Mouse (Mus musculus): ENCODE data around the gene Bst1. TPM values are rescaled to one million over a fixed set of nuclear protein-coding genes. Genes with fewer than 3 reads are reported as not detected.

Bst1 gene
- polyA plus RNA-seq (2014; fragmentation: Nextera tagmentation; extraction: Ambion mirVana) = not detected in 2 replicates

- H3K4me1 ChIP-seq (ENCODE audit: control insufficient read depth, insufficient read depth, low read length) = no peaks in the 10 kb centered on the region
- H3K9ac ChIP-seq (ENCODE audit: low read length) = no peak within 1 kb of the TSS
- 49% methylated on average over 12 of the region's 12 CpGs for WGBS
Measured at GRCm38 (mm10) chr5:43818695-43819094, at the start of gene Bst1. TSS of gene Bst1 (plus strand) at chr5:43818885.

GRCm38 (mm10) chr5:43770618-43771354 is 47.9 kb upstream of the Bst1 start:
- ATAC-seq = no peak

More at GRCm38 (mm10) chr5:43818695-43819094, at the start of gene Bst1:
- no peak for DNase-seq (ENCODE audit: low spot score)
- H3K4me3 ChIP-seq (ENCODE audit: low read depth, low read length) = no peak within 1 kb of the TSS
- no peaks in the 10 kb centered on the region for H3K36me3 ChIP-seq (ENCODE audit: control insufficient read depth, insufficient read depth, low read length)
- no peaks in the 10 kb centered on the region for H3K27me3 ChIP-seq (replicated peaks; ENCODE audit: control insufficient read depth, insufficient read depth, low read length)
- ATAC-seq = no peak
- H3K4me2 ChIP-seq (ENCODE audit: low read length) = no peak within 1 kb of the TSS
- H3K27ac ChIP-seq (ENCODE audit: low read depth, low read length) = no peak within 1 kb of the TSS
- no peaks in the 10 kb centered on the region for H3K9me3 ChIP-seq (replicated peaks; ENCODE audit: control insufficient read depth, low read length)

GRCm38 (mm10) chr5:43771555-43771954 is 47.1 kb upstream of the Bst1 start:
- no peaks in the 10 kb centered on the region; the same call in 1 of the 2 replicates for H3K4me1 ChIP-seq (ENCODE audit: control insufficient read depth, insufficient read depth, low read length)
- no peak for ATAC-seq
- no peaks in the 10 kb centered on the region for H3K27me3 ChIP-seq (replicated peaks; ENCODE audit: control insufficient read depth, insufficient read depth, low read length)
- peaks cover 28% of the 10 kb centered on the region for H3K36me3 ChIP-seq (ENCODE audit: control insufficient read depth, insufficient read depth, low read length)
- H3K4me2 ChIP-seq (ENCODE audit: low read length) = no peak overlapping the region
- H3K4me3 ChIP-seq (ENCODE audit: low read depth, low read length) = no peak overlapping the region
- 95% methylated on average over 3 of the region's 3 CpGs for WGBS
- DNase-seq (ENCODE audit: low spot score) = no peak
- H3K27ac ChIP-seq (ENCODE audit: low read depth, low read length) = no peak overlapping the region
- H3K9me3 ChIP-seq (replicated peaks; ENCODE audit: control insufficient read depth, low read length) = no peaks in the 10 kb centered on the region
- H3K9ac ChIP-seq (ENCODE audit: low read length) = no peak overlapping the region

More at GRCm38 (mm10) chr5:43770618-43771354, 47.9 kb upstream of the Bst1 start:
- Histone ChIP-seq H3K27ac (ENCODE audit: low read depth, low read length) (no peak overlapping the region), H3K27me3 (replicated peaks; ENCODE audit: control insufficient read depth, insufficient read depth, low read length) (no peaks in the 10 kb centered on the region), H3K36me3 (ENCODE audit: control insufficient read depth, insufficient read depth, low read length) (peaks cover 33% of the 10 kb centered on the region), H3K4me2 (ENCODE audit: low read length) (no peak overlapping the region), H3K4me3 (ENCODE audit: low read depth, low read length) (no peak overlapping the region), H3K9me3 (replicated peaks; ENCODE audit: control insufficient read depth, low read length) (no peaks in the 10 kb centered on the region), H3K9ac (ENCODE audit: low read length) (no peak overlapping the region), H3K4me1 (ENCODE audit: control insufficient read depth, insufficient read depth, low read length) (no peaks in the 10 kb centered on the region)
- WGBS = 83% methylated on average over 3 of the region's 3 CpGs
- no peak for DNase-seq (ENCODE audit: low spot score)

DNA sequence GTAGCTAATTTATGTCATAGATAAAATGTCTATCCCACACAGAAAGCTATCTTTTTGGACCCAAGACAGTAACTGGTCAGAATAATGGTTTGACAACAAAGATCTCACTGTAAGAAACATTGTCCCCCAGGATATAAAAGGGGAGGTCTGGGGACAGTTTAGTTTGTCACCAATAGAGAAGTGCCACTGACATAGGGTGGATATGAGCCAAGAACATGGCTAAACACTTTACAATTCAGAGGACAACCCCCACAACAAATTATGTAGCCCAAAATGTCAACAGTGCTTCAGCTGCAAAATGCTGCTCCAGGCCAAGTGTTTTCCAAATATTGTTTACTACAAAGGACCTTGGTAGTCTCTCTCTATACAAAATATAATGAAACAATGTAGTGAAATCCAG is 42.3 kb upstream of the Bst1 start:
- Histone ChIP-seq H3K27ac (ENCODE audit: low read depth, low read length) (no peak overlapping the region), H3K27me3 (replicated peaks; ENCODE audit: control insufficient read depth, insufficient read depth, low read length) (no peaks in the 10 kb centered on the region), H3K4me1 (ENCODE audit: control insufficient read depth, insufficient read depth, low read length) (peaks cover 10% of the 10 kb centered on the region), H3K4me3 (ENCODE audit: low read depth, low read length) (no peak overlapping the region), H3K9ac (ENCODE audit: low read length) (no peak overlapping the region), H3K4me2 (ENCODE audit: low read length) (no peak overlapping the region), H3K36me3 (ENCODE audit: control insufficient read depth, insufficient read depth, low read length) (no peaks in the 10 kb centered on the region), H3K9me3 (replicated peaks; ENCODE audit: control insufficient read depth, low read length) (no peaks in the 10 kb centered on the region)
- ATAC-seq = no peak
- DNase-seq (ENCODE audit: low spot score) = peak; percentile 7

DNA sequence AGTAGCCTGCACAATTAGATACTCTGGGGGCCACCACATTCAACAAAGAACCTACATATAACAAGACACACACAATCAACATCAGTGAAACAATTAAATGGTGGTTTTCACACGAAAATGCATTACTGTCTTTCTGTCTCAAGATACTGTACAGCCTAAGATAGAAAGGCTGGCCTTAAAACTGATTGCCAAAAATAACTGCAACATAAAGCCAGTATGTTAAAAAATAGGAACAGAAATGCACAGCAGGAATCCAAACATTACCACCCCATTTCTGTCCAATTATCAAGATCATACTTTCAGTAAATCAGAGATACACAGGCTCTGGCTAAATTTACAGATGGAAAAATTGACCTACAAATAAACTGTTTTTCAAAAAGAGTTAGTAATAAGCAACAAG is 41.7 kb upstream of the Bst1 start:
- Histone ChIP-seq H3K4me2 (ENCODE audit: low read length) (no peak overlapping the region), H3K9ac (ENCODE audit: low read length) (no peak overlapping the region), H3K27ac (ENCODE audit: low read depth, low read length) (no peak overlapping the region), H3K36me3 (ENCODE audit: control insufficient read depth, insufficient read depth, low read length) (no peaks in the 10 kb centered on the region), H3K9me3 (replicated peaks; ENCODE audit: control insufficient read depth, low read length) (no peaks in the 10 kb centered on the region), H3K4me3 (ENCODE audit: low read depth, low read length) (no peak overlapping the region), H3K4me1 (ENCODE audit: control insufficient read depth, insufficient read depth, low read length) (peaks cover 10% of the 10 kb centered on the region), H3K27me3 (replicated peaks; ENCODE audit: control insufficient read depth, insufficient read depth, low read length) (no peaks in the 10 kb centered on the region)
- DNase-seq (ENCODE audit: low spot score) (no peak), ATAC-seq (no peak)
- 26% methylated on average over 1 of the region's 1 CpGs for WGBS

- Histone ChIP-seq H3K36me3 (ENCODE audit: control insufficient read depth, insufficient read depth, low read length) (no peaks in the 10 kb centered on the region), H3K4me2 (ENCODE audit: low read length) (no peak overlapping the region), H3K27ac (ENCODE audit: low read depth, low read length) (no peak overlapping the region), H3K9ac (ENCODE audit: low read length) (no peak overlapping the region), H3K4me3 (ENCODE audit: low read depth, low read length) (no peak overlapping the region), H3K27me3 (replicated peaks; ENCODE audit: control insufficient read depth, insufficient read depth, low read length) (no peaks in the 10 kb centered on the region), H3K9me3 (replicated peaks; ENCODE audit: control insufficient read depth, low read length) (no peaks in the 10 kb centered on the region), H3K4me1 (ENCODE audit: control insufficient read depth, insufficient read depth, low read length) (peaks cover 13% of the 10 kb centered on the region)
- ATAC-seq (no peak), DNase-seq (ENCODE audit: low spot score) (no peak)
- 90% methylated on average over 3 of the region's 3 CpGs for WGBS
Measured at GRCm38 (mm10) chr5:43778583-43778982, 40.1 kb upstream of the Bst1 start.

GRCm38 (mm10) chr5:43781423-43781976 is 37.2 kb upstream of the Bst1 start:
- H3K9me3 ChIP-seq (replicated peaks; ENCODE audit: control insufficient read depth, low read length) = no peaks in the 10 kb centered on the region
- peaks cover 13% of the 10 kb centered on the region for H3K4me1 ChIP-seq (ENCODE audit: control insufficient read depth, insufficient read depth, low read length)
- peak overlapping the region; percentile 95 for H3K9ac ChIP-seq (ENCODE audit: low read length)
- H3K27ac ChIP-seq (ENCODE audit: low read depth, low read length) = peak overlapping the region; percentile 95
- H3K4me2 ChIP-seq (ENCODE audit: low read length) = peak overlapping the region; percentile 60
- H3K36me3 ChIP-seq (ENCODE audit: control insufficient read depth, insufficient read depth, low read length) = no peaks in the 10 kb centered on the region
- DNase-seq (ENCODE audit: low spot score) (no peak), ATAC-seq (peak; percentile 67)
- peak overlapping the region; percentile 81 for H3K4me3 ChIP-seq (ENCODE audit: low read depth, low read length)
- WGBS = under 1% methylated on average over 56 of the region's 61 CpGs
- no peaks in the 10 kb centered on the region for H3K27me3 ChIP-seq (replicated peaks; ENCODE audit: control insufficient read depth, insufficient read depth, low read length)

- Histone ChIP-seq H3K36me3 (ENCODE audit: control insufficient read depth, insufficient read depth, low read length) (no peaks in the 10 kb centered on the region), H3K4me2 (ENCODE audit: low read length) (peak overlapping the region; percentile 71), H3K9ac (ENCODE audit: low read length) (peak overlapping the region; percentile 95), H3K27me3 (replicated peaks; ENCODE audit: control insufficient read depth, insufficient read depth, low read length) (no peaks in the 10 kb centered on the region), H3K9me3 (replicated peaks; ENCODE audit: control insufficient read depth, low read length) (no peaks in the 10 kb centered on the region), H3K4me3 (ENCODE audit: low read depth, low read length) (peak overlapping the region; percentile 81), H3K27ac (ENCODE audit: low read depth, low read length) (peak overlapping the region; percentile 95), H3K4me1 (ENCODE audit: control insufficient read depth, insufficient read depth, low read length) (peaks cover 8% of the 10 kb centered on the region)
- WGBS = 5% methylated on average over 46 of the region's 82 CpGs
- DNase-seq (ENCODE audit: low spot score) = peak; percentile 89
- ATAC-seq = peak; percentile 94
Measured at GRCm38 (mm10) chr5:43781977-43782930, 36.4 kb upstream of the Bst1 start.
